Mouse (Mus musculus) midbrain, embryonic 13.5 days (tissue): Measurements from ENCODE around the gene Ulk1. TPM values are rescaled to one million over a fixed set of nuclear protein-coding genes. Genes with fewer than 3 reads are reported as not detected.

ENCODE experiments used
- ATAC-seq: fragments of 200-750 bp; cut with Nextera tagmentation; 2 replicates; pipeline ENCODE4 v1.8.0; 2017; ENCODE audit warnings: mild to moderate bottlenecking, moderate TSS enrichment, moderate library complexity
- H3K27ac ChIP-seq: fragments of 300-500 bp; sonication (generic); 2 replicates; pipeline ENCODE4 v1.5.1; 2015; ENCODE audit warnings: inconsistent platforms, mild to moderate bottlenecking, moderate library complexity
- H3K27me3 ChIP-seq: fragments of 300-500 bp; sonication (generic); 2 replicates; pipeline ENCODE4 v1.6.1; 2015; ENCODE audit warnings: mild to moderate bottlenecking, inconsistent platforms
- H3K36me3 ChIP-seq: fragments of 300-500 bp; sonication (generic); 2 replicates; pipeline ENCODE4 v1.6.1; 2015; ENCODE audit warnings: mild to moderate bottlenecking, inconsistent platforms
- H3K4me1 ChIP-seq: fragments of 300-500 bp; sonication (generic); replicated peaks from 2 replicates; pipeline ENCODE4 v1.6.1; 2015; ENCODE audit warnings: inconsistent platforms
- H3K4me2 ChIP-seq: fragments of 300-500 bp; sonication (generic); replicated peaks from 2 replicates; pipeline ENCODE4 v1.6.1; 2015; ENCODE audit warnings: moderate library complexity, mild to moderate bottlenecking, inconsistent platforms
- H3K4me3 ChIP-seq: fragments of 300-500 bp; sonication (generic); replicated peaks from 2 replicates; pipeline ENCODE4 v1.5.1; 2015; ENCODE audit warnings: mild to moderate bottlenecking, inconsistent platforms
- H3K9ac ChIP-seq: fragments of 300-500 bp; sonication (generic); replicated peaks from 2 replicates; pipeline ENCODE4 v1.6.1; 2015; ENCODE audit warnings: mild to moderate bottlenecking, inconsistent platforms
- H3K9me3 ChIP-seq: fragments of 300-500 bp; sonication (generic); 2 replicates; pipeline ENCODE4 v1.6.1; 2016; ENCODE audit warnings: mild to moderate bottlenecking, inconsistent platforms
- WGBS: fragments of 180-500 bp; shearing (Covaris S2); methylation state at CpG from one replicate; pipeline ENCODE4 v1.1.7; 2015; 5-methylcytosine and 5-hydroxymethylcytosine counted together
- polyA plus RNA-seq: library from polyadenylated mRNA; unstranded; fragments of >200 nt; fragmentation: Nextera tagmentation; extraction: Ambion mirVana; gene quantifications from 2 replicates; pipeline ENCODE4 v1.2.1, GENCODE M21; 2015

The Ulk1 gene
- polyA plus RNA-seq, 1 experiment from 2014 or later, result 36.2 TPM

DNA sequence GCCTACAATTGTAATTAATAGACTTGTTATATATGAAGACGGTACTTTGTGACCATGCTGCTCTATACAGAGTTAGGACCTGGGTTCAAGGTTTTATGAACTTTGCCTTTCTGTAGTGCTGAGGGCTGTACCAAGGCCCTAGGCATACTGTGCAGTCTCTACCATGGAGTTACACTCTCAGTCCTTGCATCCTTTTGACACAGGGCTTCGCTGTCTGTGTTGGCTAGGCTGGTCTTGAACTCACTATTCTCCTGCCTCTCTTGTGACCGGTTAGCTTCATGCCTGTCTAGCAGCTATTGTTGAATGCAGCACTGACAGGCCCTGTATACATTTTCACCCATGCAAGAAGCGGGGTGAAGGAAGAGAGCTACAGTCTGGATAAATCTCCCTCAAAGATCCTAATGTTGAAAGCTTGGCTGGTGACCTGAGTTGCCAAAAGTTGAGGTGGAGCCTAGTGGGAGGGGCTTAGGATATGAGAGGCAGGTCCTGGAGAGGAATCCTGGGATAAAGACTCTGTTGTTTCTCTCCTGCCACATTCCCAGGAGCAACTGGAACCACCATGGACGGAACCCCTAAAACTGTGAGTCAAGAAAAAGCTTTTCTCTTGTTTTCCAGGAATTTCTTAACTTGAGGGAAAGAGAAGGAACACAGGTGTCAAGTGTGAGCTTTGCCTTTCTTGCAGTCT, 21.3 kb upstream of the Ulk1 start:
- 92% methylated on average over 5 of the region's 5 CpGs for WGBS
- no peaks in the 10 kb centered on the region for H3K36me3 ChIP-seq

DNA sequence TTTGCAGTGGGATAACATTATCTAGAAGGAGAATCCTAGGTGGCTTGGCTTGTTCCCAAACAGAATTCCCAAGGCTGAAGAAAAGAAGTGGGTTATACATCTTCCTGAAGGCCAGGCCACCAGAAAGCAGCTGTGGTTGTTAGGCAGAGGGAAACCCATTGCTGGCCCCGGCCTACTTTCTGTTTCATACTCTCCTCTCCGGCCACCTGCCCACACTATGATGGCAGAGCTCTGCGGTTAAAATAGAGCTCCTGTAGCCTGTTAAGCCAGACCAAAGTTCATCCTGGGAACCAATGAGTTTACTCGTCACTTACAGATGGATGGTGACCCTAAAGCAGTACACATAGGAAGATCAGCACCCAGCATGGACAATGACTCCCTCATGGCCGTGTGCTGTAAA, 17.7 kb upstream of the Ulk1 start:
- Histone ChIP-seq H3K4me1 (no peaks in the 10 kb centered on the region), H3K4me2 (no peak overlapping the region), H3K36me3 (no peaks in the 10 kb centered on the region), H3K27me3 (no peaks in the 10 kb centered on the region), H3K9ac (no peak overlapping the region), H3K27ac (no peak overlapping the region), H3K4me3 (no peak overlapping the region), H3K9me3 (no peaks in the 10 kb centered on the region)
- WGBS, result 95% methylated on average over 5 of the region's 5 CpGs
- no peak for ATAC-seq

More for the DNA sequence above, 21.3 kb upstream of the Ulk1 start:
- H3K27me3 ChIP-seq, result no peaks in the 10 kb centered on the region
- H3K9ac ChIP-seq, result no peak overlapping the region
- H3K4me1 ChIP-seq, result no peaks in the 10 kb centered on the region
- ATAC-seq, result no peak
- H3K4me3 ChIP-seq, result no peak overlapping the region
- H3K9me3 ChIP-seq, result no peaks in the 10 kb centered on the region
- no peak overlapping the region for H3K27ac ChIP-seq
- H3K4me2 ChIP-seq, result no peak overlapping the region

DNA sequence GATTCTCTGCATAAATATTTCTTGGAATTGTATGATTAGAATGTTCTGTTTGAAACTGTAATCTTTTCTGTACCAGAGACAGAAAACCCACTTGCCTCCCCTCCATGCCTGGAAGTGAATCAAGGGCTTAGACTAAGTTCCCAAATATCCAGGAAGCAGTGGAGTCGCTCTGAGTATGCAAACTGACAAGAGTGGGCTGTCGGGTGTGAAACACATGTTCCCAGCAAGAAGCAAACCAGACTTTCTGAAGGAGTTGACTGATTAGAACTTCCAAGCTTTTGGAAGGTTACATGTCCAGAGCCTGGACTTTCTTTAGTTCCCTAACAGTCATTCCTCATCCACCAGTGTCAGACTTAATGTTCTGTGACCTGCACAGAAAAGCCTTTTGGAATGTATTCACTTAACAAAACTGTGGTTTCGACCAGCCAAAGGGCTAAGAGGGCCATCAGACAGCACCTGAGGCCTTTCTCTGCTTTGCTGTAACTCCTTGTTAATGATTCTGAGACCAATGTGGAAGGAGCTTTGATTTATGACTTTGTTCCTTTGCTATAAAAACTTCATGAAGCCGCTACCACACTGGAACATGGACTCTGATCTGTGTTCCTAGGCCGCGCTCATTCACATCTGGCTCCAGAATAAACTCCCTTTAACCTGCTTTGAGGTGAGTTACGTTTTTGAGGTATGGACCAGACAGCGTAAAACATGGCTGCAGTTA, 17.0 kb upstream of the Ulk1 start:
- Histone ChIP-seq H3K27me3 (no peaks in the 10 kb centered on the region), H3K27ac (no peak overlapping the region), H3K36me3 (no peaks in the 10 kb centered on the region), H3K9ac (no peak overlapping the region), H3K4me2 (no peak overlapping the region), H3K9me3 (no peaks in the 10 kb centered on the region), H3K4me3 (no peak overlapping the region), H3K4me1 (no peaks in the 10 kb centered on the region)
- WGBS, result 92% methylated on average over 8 of the region's 8 CpGs
- ATAC-seq, result no peak

DNA sequence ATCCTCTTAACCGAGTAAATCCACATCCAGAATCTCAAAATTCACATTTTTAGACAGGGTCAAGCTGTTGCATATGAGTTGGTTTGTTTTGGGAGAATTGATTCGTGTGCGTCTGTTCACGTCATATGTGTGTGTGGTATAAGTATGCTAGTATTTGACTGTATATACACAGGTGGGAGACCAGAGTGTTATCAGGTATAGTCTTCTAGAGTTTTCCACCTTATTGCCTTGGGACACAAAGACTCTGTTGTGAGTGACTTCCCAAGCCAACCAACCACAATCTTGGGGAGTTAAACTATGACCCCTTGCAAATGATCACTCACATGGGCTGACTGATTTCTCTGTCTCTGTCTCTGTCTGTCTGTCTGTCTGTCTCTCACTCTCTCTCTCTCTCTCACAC, 14.5 kb upstream of the Ulk1 start:
- no peak for ATAC-seq
- WGBS, result 89% methylated on average over 4 of the region's 4 CpGs

DNA sequence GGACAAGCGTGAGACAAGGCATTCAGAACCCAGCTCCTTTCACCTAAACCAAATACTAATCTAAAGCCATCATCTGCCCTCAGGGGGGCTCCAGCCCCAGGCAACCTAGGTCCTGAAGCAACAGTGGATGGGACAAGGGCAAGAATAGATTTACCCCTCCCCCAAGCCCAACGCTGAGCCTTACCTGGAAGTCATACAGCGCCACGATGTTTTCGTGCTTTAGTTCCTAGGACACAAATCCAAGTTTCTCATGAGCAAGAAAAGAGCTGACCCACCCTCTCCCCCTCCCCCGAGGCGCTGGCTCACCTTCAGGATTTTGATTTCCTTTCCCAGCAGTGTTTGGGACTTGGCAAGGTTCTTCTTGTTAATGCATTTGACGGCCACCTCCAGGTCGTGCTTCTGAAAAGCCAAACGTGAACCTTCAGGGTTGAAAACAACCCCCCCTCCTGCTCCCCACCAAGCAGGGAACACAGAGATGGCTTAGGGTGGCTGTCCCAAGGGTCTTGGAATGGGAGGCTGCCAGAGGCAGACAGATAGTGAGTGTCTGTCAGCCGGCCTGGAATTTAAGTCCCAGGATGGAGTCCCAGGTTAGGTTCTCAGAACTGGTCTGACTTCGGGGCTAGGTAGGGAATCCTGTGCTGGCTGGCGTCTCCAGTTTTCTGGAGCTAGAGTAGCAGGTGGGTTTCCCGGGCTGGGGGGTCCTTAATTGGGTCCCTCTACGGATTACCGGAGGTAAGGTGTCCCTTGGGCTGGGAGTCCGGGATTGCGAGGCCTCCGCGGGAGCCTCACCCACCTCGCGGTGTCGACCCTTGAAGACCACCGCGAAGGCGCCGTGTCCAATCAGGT, 853 bp downstream of the Ulk1 start:
- Histone ChIP-seq H3K4me2 (peak overlapping the region; percentile 98), H3K27ac (peak overlapping the region; percentile 90), H3K9me3 (no peaks in the 10 kb centered on the region), H3K4me1 (peaks cover 49% of the 10 kb centered on the region), H3K27me3 (no peaks in the 10 kb centered on the region), H3K4me3 (peak overlapping the region; percentile 94), H3K36me3 (peaks cover 17% of the 10 kb centered on the region), H3K9ac (peak overlapping the region; percentile 98)
- ATAC-seq, result no peak
- 2% methylated on average over 27 of the region's 27 CpGs for WGBS

More for the DNA sequence above, 14.5 kb upstream of the Ulk1 start:
- Histone ChIP-seq H3K27ac (no peak overlapping the region), H3K36me3 (no peaks in the 10 kb centered on the region), H3K9ac (no peak overlapping the region), H3K4me2 (no peak overlapping the region), H3K4me3 (no peak overlapping the region), H3K9me3 (no peaks in the 10 kb centered on the region), H3K27me3 (no peaks in the 10 kb centered on the region), H3K4me1 (no peaks in the 10 kb centered on the region)

DNA sequence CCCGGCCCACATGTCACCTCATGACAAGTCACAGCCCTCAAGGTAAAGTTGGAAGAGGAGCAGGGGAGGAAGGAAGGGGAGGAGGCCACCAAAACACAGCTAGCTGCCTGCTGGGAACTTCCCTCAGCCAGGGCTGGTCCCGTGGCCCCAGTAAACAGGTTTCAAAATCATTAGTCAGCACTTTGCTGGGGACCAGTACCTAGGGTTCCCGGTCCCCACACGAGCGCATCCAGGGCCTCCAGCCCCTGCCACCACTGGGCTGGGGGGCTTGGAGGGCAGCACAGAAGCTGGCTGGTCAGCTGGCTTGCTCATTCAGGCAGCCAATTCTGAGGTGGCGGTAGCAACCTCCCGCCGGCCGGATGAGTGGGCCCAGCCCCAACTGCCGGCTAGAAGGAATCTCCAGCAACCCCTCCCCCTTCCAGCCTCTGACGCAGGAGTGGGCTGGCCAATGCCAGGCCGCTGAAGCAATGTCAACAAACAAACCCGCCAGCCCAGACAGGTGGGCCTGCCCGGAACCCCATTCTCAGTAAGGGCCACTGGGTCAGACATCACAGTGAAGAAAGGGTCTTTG, 1.8 kb downstream of the Ulk1 start:
- Histone ChIP-seq H3K9me3 (no peaks in the 10 kb centered on the region), H3K36me3 (peaks cover 20% of the 10 kb centered on the region), H3K27ac (peak overlapping the region; percentile 9; the same call in 1 of the 2 replicates), H3K4me3 (peak overlapping the region; percentile 94), H3K4me2 (peak overlapping the region; percentile 98), H3K9ac (peak overlapping the region; percentile 98), H3K4me1 (peaks cover 51% of the 10 kb centered on the region), H3K27me3 (no peaks in the 10 kb centered on the region)
- WGBS, result 5% methylated on average over 14 of the region's 14 CpGs
- ATAC-seq, result peak; percentile 55

DNA sequence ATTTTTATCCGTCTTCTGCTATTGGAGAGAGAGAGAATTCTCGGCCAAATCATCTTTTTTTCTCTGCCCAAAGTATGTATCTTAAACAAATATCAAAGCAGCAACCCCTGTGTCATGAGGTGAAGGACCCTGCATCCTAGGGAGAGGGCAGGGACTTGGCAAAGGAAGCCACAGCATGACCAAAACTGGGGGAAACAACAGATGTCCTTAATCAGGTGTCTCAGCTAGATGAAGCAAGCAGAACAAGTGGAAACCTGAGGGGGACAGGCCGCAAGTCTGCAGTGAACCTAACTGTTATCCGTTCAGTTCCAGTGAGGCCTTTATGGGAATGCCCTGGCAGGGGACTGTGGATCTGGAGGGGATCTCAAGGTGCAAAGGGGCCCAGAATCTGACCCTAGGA, 2.4 kb downstream of the Ulk1 start:
- Histone ChIP-seq H3K4me1 (peaks cover 52% of the 10 kb centered on the region), H3K27ac (no peak overlapping the region), H3K4me2 (peak overlapping the region; percentile 98), H3K27me3 (no peaks in the 10 kb centered on the region), H3K4me3 (peak overlapping the region; percentile 94), H3K36me3 (peaks cover 25% of the 10 kb centered on the region), H3K9me3 (no peaks in the 10 kb centered on the region), H3K9ac (peak overlapping the region; percentile 98)
- 91% methylated on average over 4 of the region's 4 CpGs for WGBS
- ATAC-seq, result no peak

DNA sequence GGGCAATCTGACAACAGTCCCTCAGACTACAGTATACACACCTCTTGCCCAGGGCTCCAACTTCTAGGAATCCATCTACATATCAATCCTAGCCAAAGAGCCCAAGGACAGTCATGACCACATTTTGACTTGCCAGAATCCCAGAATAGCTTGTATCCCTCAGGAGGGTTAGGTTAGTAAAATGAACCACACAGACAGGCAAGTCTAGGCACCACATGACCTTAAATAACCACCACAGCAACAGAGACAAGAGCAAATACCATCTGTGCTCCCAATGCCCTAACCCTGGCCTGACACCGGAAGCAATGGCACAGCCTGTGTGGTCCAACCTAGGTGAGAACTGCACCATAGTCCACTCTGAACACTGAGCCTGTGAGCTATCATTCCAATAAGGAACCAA, 3.2 kb downstream of the Ulk1 start:
- H3K36me3 ChIP-seq, result peaks cover 32% of the 10 kb centered on the region
- no peak overlapping the region for H3K27ac ChIP-seq
- 88% methylated on average over 1 of the region's 1 CpGs for WGBS
- no peaks in the 10 kb centered on the region for H3K9me3 ChIP-seq
- no peak overlapping the region for H3K9ac ChIP-seq
- no peak overlapping the region for H3K4me3 ChIP-seq
- no peaks in the 10 kb centered on the region for H3K27me3 ChIP-seq
- H3K4me2 ChIP-seq, result no peak overlapping the region; the same call in 1 of the 2 replicates
- peaks cover 56% of the 10 kb centered on the region for H3K4me1 ChIP-seq
- no peak for ATAC-seq

DNA sequence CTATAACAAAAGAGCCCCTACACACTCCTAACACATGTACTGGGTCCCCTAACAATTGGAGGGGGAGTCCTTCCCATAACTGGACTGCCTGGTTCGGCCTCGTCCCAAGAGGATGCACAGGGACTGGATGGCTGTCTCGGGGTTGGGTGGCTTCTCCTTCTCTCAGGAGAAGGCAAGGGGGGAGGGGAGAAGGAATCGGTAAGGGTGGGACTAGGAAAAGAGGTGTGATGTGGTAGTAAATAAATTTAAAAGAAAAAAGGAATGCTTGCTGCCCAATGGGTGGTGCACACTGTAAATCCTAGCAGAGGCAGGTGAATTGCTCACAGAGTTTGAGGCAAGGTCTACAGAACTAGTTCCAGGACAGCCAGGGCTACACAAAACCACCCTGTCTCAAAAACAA, 3.7 kb downstream of the Ulk1 start:
- ATAC-seq, result no peak
- Histone ChIP-seq H3K9ac (no peak overlapping the region), H3K27ac (no peak overlapping the region), H3K27me3 (no peaks in the 10 kb centered on the region), H3K9me3 (no peaks in the 10 kb centered on the region), H3K4me3 (no peak overlapping the region), H3K4me1 (peaks cover 58% of the 10 kb centered on the region), H3K4me2 (no peak overlapping the region), H3K36me3 (peaks cover 37% of the 10 kb centered on the region)
- WGBS, result 94% methylated on average over 4 of the region's 4 CpGs

DNA sequence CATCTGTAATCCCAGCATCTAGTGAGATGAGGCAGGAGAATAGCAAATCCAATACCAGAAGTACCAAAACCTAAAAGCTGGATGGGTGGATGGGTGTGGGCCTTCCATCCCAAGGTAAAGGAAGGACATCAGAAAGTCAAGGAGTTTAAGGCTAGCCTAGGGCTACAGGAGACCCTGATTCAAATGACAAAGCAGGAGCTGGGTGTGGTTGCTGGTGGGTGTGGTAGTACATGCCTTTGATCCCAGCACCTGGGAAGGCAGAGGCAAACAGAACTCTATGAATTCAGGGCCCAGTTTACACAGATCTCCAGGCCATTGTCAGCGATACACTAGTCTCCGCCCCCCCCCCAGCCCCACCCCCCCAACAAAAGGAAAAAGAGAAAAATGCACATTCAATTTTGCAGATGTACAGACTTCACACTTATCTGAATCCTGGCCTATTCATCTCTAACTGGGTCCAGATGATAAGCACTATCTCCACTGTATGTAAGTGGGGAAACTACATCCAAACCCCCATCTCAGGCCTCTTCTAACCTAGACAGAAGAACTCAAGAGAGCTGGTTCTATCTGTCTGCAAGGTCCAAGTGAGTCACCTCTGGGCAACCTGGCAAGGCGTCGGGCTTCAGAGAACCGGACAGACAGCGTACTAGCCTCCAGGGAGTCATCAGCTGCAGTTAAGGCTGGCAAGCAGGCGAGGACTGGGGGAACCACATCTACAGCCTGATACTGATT, 5.7 kb downstream of the Ulk1 start:
- no peak overlapping the region for H3K27ac ChIP-seq
- H3K4me2 ChIP-seq, result no peak overlapping the region
- H3K36me3 ChIP-seq, result peaks cover 56% of the 10 kb centered on the region
- no peaks in the 10 kb centered on the region for H3K9me3 ChIP-seq
- H3K27me3 ChIP-seq, result no peaks in the 10 kb centered on the region
- H3K4me3 ChIP-seq, result no peak overlapping the region
- H3K9ac ChIP-seq, result no peak overlapping the region
- peaks cover 59% of the 10 kb centered on the region for H3K4me1 ChIP-seq
- WGBS, result 91% methylated on average over 7 of the region's 7 CpGs
- ATAC-seq, result no peak

DNA sequence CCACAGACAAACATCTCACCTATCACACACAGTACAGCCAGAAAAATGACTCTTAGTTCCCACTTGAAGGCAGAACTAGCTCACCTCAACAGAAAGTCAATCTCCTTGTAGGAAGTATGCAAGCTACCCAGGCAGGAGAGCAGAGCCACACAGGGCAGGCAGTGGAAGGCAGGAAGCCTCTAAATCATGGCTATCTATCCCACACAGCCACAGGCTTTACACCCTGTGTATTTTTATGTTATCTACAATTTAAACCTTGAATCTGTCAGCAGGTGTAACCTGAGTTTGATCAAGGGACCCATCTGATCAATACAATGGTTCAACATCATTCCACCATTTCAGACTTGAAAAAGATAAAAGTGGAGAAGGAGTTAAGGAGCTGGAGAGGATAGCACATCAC, 7.1 kb downstream of the Ulk1 start:
- Histone ChIP-seq H3K27ac (no peak overlapping the region), H3K9me3 (no peaks in the 10 kb centered on the region), H3K27me3 (no peaks in the 10 kb centered on the region), H3K36me3 (peaks cover 70% of the 10 kb centered on the region), H3K4me1 (peaks cover 45% of the 10 kb centered on the region), H3K4me3 (no peak overlapping the region), H3K9ac (no peak overlapping the region), H3K4me2 (no peak overlapping the region)
- no peak for ATAC-seq
